Mouse (Mus musculus) hindbrain, embryonic 11.5 days (tissue): ENCODE measurements at regions not wholly inside any gene's neighbourhood (a gene's known extent, or its start where the extent isn't known, plus 50 kb on each side); places are given as distances from the start of the nearest gene placed in this dataset.

Experiments used
- ATAC-seq: fragments of 200-750 bp; cut with Nextera tagmentation; 2 replicates; pipeline ENCODE4 v1.8.0; 2017; ENCODE audit warnings: mild to moderate bottlenecking, moderate TSS enrichment, moderate library complexity; ENCODE audit not compliant: low FRiP score
- DNase-seq: peaks from one replicate; pipeline ENCODE4 v3.0.0-alpha.2; 2015; ENCODE audit warnings: low spot score
- H3K27ac ChIP-seq: fragments of 300-500 bp; sonication (generic); 2 replicates; pipeline ENCODE4 v1.5.1; 2014; ENCODE audit warnings: mild to moderate bottlenecking, low read depth, low read length
- H3K27me3 ChIP-seq: fragments of 300-500 bp; sonication (generic); 2 replicates; pipeline ENCODE4 v1.6.1; 2014; ENCODE audit warnings: mild to moderate bottlenecking, low read length, moderate library complexity, mixed read lengths; ENCODE audit not compliant: control insufficient read depth, insufficient read depth
- H3K36me3 ChIP-seq: fragments of 300-500 bp; sonication (generic); 2 replicates; pipeline ENCODE4 v1.6.1; 2014; ENCODE audit warnings: mild to moderate bottlenecking, low read length, moderate library complexity, mixed read lengths; ENCODE audit not compliant: control insufficient read depth, insufficient read depth
- H3K4me1 ChIP-seq: fragments of 300-500 bp; sonication (generic); replicated peaks from 2 replicates; pipeline ENCODE4 v1.6.1; 2014; ENCODE audit warnings: low read length, mixed read lengths; ENCODE audit not compliant: control insufficient read depth, insufficient read depth
- H3K4me2 ChIP-seq: fragments of 300-500 bp; sonication (generic); replicated peaks from 2 replicates; pipeline ENCODE4 v1.6.1; 2014; ENCODE audit warnings: mild to moderate bottlenecking, low read depth, low read length
- H3K4me3 ChIP-seq: fragments of 300-500 bp; sonication (generic); 2 replicates; pipeline ENCODE4 v1.5.1; 2014; ENCODE audit warnings: low read depth, low read length
- H3K9ac ChIP-seq: fragments of 300-500 bp; sonication (generic); 2 replicates; pipeline ENCODE4 v1.6.1; 2014; ENCODE audit warnings: low read depth, low read length
- H3K9me3 ChIP-seq: fragments of 300-500 bp; sonication (generic); 2 replicates; pipeline ENCODE4 v1.6.1; 2016; ENCODE audit warnings: low read length; ENCODE audit not compliant: control insufficient read depth
- WGBS: fragments of 180-500 bp; shearing (Covaris S2); extraction: QIAGEN DNeasy Blood & Tissue Kit; methylation state at CpG from one replicate; pipeline ENCODE4 v1.1.7; 2014; 5-methylcytosine and 5-hydroxymethylcytosine counted together

DNA sequence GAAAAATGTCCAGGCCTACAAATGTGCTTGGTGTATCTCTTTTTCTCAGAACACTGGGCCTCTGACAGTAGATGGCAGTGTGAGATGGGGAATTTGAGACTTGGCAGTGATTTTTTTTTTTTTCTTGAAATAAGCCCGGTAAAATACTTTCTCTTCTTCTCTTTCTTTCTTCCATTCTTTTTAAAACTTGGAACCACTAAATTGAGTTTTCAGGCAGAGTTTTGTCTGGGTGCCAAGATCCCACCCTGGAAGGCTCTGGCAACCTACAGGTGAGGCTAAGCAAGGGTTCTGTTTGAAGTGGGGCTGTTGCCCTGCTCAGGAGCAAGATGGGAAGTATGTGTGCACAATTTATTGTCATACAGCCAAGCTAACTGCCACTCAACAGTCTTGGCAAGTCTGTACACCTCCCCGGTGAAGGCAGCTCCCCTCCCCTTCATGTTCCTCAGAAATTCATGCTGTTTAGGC lies 223.1 kb upstream of the Slc35b3 start:
- H3K4me3 ChIP-seq: no peak overlapping the region
- H3K36me3 ChIP-seq: no peaks in the 10 kb centered on the region
- H3K4me1 ChIP-seq: no peaks in the 10 kb centered on the region
- no peaks in the 10 kb centered on the region for H3K27me3 ChIP-seq
- H3K9ac ChIP-seq: no peak overlapping the region
- H3K9me3 ChIP-seq: no peaks in the 10 kb centered on the region
- no peak overlapping the region for H3K27ac ChIP-seq
- DNase-seq (peak; percentile 18), ATAC-seq (no peak)
- 64% methylated on average over 2 of the region's 2 CpGs for WGBS
- H3K4me2 ChIP-seq: no peak overlapping the region

DNA sequence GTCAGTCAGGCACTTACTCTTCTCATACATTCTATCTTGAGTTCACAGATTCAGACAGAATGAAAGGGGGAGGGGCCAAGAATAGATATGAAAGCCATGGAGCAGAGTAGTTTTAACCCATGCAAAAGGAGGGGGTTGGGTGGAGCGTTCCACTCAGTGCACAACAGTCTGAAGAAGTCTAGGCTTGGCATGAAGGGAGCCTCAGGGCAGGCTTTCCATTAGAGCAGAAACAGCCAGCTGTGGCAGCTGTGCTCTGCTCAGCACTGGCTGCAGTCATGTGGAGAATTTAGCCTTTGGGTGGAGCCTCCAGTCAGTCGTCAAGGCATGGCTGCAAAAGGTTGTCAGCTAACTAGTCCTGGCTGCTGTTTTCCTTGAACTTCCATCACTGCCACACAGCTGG lies 201.3 kb upstream of the Slc35b3 start:
- Histone ChIP-seq H3K9ac (no peak overlapping the region), H3K27me3 (no peaks in the 10 kb centered on the region), H3K4me3 (no peak overlapping the region), H3K36me3 (no peaks in the 10 kb centered on the region), H3K9me3 (no peaks in the 10 kb centered on the region), H3K4me2 (no peak overlapping the region), H3K27ac (no peak overlapping the region), H3K4me1 (no peaks in the 10 kb centered on the region)
- DNase-seq (peak; percentile 6), ATAC-seq (peak; percentile 30; the same call in 1 of the 2 replicates)
- WGBS: 52% methylated on average over 2 of the region's 2 CpGs

DNA sequence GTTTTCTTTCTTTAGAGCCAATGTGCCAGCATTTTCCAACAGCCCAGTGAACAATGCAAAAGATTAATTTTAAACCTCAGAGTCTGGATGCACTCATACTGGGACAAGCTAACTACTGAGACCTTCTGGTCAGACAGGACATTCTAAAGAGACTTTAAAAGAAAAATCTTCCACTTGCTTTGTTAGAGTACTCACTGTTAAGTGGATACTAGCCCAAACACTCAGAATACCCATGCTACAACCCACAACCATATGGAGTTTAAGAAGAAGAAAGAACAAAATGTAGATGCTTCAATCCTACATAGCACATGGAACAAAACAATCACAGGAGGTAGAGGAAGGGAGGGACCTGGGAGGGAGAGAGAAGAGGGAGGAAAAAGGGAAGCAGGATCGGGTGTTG lies 167.3 kb upstream of the Slc35b3 start:
- DNase-seq (no peak), ATAC-seq (no peak)
- no peaks in the 10 kb centered on the region for H3K27me3 ChIP-seq
- 70% methylated on average over 1 of the region's 1 CpGs for WGBS
- H3K27ac ChIP-seq: no peak overlapping the region
- H3K4me3 ChIP-seq: no peak overlapping the region
- H3K9me3 ChIP-seq: no peaks in the 10 kb centered on the region
- no peak overlapping the region for H3K4me2 ChIP-seq
- no peaks in the 10 kb centered on the region for H3K4me1 ChIP-seq
- H3K9ac ChIP-seq: no peak overlapping the region
- no peaks in the 10 kb centered on the region for H3K36me3 ChIP-seq

DNA sequence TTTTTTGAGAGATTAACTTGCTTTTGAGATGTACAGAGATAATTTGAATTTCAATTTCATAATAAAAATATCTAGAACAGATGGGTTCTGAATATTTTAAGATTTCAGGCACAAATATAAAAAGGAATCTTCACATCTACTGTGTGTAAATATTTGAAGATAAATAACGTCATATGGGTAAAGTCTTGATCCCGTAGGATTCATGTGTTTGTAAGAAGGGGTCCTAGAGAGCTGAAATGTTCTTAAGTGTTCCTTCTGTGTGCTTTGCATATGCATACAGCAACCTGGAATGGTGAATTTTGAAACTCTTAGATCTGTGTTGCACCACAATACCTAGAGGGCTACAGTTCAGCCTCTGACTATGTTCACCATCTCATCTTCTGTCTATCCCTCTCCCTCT lies 131.4 kb upstream of the Slc35b3 start:
- DNase-seq (no peak), ATAC-seq (no peak)
- no peaks in the 10 kb centered on the region for H3K36me3 ChIP-seq
- H3K4me2 ChIP-seq: no peak overlapping the region
- H3K4me1 ChIP-seq: no peaks in the 10 kb centered on the region
- H3K9ac ChIP-seq: no peak overlapping the region
- H3K4me3 ChIP-seq: no peak overlapping the region
- 94% methylated on average over 2 of the region's 2 CpGs for WGBS
- no peaks in the 10 kb centered on the region for H3K9me3 ChIP-seq
- H3K27ac ChIP-seq: no peak overlapping the region
- H3K27me3 ChIP-seq: no peaks in the 10 kb centered on the region

DNA sequence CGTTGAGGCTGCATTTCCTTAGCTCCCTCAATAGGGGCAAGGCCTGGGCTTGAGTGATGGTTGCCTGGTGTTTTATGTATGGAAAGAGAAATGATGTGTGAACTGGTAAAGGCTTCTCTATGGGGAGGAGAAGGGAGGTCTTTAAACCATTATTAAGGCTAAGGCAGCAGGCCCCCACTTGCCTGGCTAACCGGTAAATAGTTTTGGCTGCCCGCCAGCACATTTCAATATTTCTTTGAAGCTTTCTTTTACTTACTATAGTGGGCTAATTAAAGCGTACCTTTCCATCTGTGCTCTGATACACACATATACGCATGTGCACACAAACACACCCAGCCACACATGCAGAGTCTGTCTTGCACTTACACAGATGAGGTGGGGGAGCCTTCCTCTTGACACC lies 123.9 kb upstream of the Slc35b3 start:
- H3K27me3 ChIP-seq: no peaks in the 10 kb centered on the region
- H3K36me3 ChIP-seq: no peaks in the 10 kb centered on the region
- no peaks in the 10 kb centered on the region for H3K9me3 ChIP-seq
- H3K4me1 ChIP-seq: no peaks in the 10 kb centered on the region
- H3K9ac ChIP-seq: no peak overlapping the region
- DNase-seq (no peak), ATAC-seq (peak; percentile 61)
- no peak overlapping the region for H3K27ac ChIP-seq
- 62% methylated on average over 5 of the region's 5 CpGs for WGBS
- no peak overlapping the region for H3K4me3 ChIP-seq
- H3K4me2 ChIP-seq: no peak overlapping the region

DNA sequence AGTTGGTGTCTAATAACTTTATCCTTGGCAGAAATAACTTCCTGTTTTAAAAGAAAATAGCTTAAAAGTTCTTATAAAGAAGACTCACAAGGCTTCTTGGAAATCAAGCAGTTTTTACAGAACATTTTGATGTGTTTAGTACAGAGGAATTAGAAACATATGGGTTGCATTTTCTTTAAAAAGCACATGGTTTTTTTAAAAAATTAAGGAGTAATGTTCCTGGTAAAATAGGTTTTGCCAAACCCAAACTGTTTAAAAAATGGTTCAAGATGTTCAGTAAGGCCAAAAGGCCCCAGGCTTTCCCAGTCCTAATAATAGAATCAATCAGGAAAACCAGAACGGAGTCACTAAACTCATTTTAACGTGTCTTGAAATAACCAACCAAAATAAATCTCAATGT lies 113.5 kb upstream of the Slc35b3 start:
- no peaks in the 10 kb centered on the region for H3K27me3 ChIP-seq
- DNase-seq (no peak), ATAC-seq (no peak)
- H3K4me1 ChIP-seq: no peaks in the 10 kb centered on the region
- H3K27ac ChIP-seq: no peak overlapping the region
- H3K4me3 ChIP-seq: no peak overlapping the region
- H3K9me3 ChIP-seq: no peaks in the 10 kb centered on the region
- 81% methylated on average over 2 of the region's 2 CpGs for WGBS
- H3K36me3 ChIP-seq: no peaks in the 10 kb centered on the region
- H3K9ac ChIP-seq: no peak overlapping the region
- no peak overlapping the region for H3K4me2 ChIP-seq

DNA sequence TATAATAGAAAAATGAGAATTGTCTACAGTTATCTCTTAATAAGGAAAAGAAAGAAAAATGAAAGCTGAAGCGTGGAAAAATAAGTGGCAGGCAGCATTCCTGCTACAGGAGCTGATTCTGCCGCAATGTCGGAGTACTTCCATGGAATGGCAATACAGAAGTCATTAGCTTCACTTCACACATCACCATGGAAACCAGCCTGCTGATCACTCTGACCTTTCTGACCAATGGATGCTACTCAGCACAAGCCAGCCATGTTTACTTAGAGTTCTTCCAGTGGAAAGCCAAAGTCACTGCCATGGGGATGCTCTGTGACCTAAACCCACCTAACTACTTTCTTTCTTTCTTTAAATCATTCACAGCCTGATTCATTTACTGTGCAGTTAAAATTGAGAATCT lies 71.6 kb upstream of the Slc35b3 start:
- DNase-seq (peak; percentile 30), ATAC-seq (no peak)
- no peaks in the 10 kb centered on the region for H3K4me1 ChIP-seq
- H3K4me2 ChIP-seq: no peak overlapping the region
- H3K9me3 ChIP-seq: no peaks in the 10 kb centered on the region
- no peak overlapping the region for H3K27ac ChIP-seq
- H3K36me3 ChIP-seq: no peaks in the 10 kb centered on the region
- no peak overlapping the region for H3K4me3 ChIP-seq
- WGBS: 61% methylated on average over 3 of the region's 3 CpGs
- H3K27me3 ChIP-seq: no peaks in the 10 kb centered on the region
- H3K9ac ChIP-seq: no peak overlapping the region

DNA sequence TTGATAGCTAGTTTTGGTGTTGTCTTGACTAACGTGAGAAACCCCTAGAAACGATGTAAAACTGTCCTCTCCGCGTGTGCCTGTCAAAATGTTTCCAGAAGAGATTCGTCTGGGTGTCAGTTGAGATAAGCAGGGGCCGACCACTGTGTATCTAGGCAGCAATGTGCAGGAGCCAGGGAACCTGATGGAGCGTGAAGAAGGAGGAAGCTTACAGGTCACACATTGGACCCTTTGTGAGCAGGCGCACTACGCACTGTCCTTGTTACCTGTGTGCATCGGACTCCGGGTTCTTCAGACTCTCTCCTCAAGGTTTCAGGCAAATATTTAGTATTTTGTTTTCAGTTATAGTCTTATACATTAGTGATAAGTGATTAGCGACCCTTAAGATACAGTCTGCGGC lies 59.5 kb upstream of the Slc35b3 start:
- DNase-seq (no peak), ATAC-seq (no peak)
- no peak overlapping the region for H3K4me3 ChIP-seq
- H3K27me3 ChIP-seq: no peaks in the 10 kb centered on the region
- no peak overlapping the region for H3K9ac ChIP-seq
- no peaks in the 10 kb centered on the region for H3K4me1 ChIP-seq
- no peaks in the 10 kb centered on the region for H3K9me3 ChIP-seq
- no peak overlapping the region for H3K27ac ChIP-seq
- no peak overlapping the region for H3K4me2 ChIP-seq
- H3K36me3 ChIP-seq: no peaks in the 10 kb centered on the region
- WGBS: 88% methylated on average over 13 of the region's 13 CpGs

DNA sequence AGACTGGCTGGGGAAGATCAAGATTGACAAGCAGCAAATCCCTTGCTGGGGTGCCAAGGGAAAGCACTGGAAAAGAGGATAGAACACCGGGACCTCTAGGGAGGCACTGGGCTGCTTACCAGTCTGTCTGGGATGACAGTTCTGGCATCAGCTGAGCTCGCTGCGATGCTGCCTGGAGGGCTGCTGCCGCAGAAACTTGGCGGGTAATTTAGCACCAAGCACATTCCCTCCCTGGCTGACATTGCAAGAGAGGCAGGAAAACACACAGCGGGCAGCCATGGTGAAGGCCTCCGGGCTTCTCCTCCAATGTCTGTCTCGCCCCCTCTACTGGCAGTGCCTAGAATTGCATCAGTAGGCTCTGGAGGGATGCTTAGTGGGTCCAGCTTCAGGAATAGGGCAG lies 51.0 kb upstream of the Slc35b3 start:
- Histone ChIP-seq H3K9me3 (no peaks in the 10 kb centered on the region), H3K4me2 (no peak overlapping the region; the same call in 1 of the 2 replicates), H3K36me3 (no peaks in the 10 kb centered on the region), H3K27me3 (no peaks in the 10 kb centered on the region), H3K4me3 (no peak overlapping the region), H3K9ac (0 out of 2 replicates have a peak overlapping the region, but pooled peaks have one; percentile 24), H3K27ac (no peak overlapping the region), H3K4me1 (no peaks in the 10 kb centered on the region)
- peak; percentile 86 for DNase-seq
- WGBS: 8% methylated on average over 8 of the region's 8 CpGs
- peak; percentile 73 for ATAC-seq
